Mouse (Mus musculus): ENCODE results near the gene Pex3.

Pex3 gene

GRCm38 (mm10) chr10:13552646-13553497 is at the start of gene Pex3, which contains the start of gene Adat2:
TSS of gene Pex3 (minus strand) at chr10:13553142.
TSS of gene Adat2 (plus strand) at chr10:13552894.
- DNase-seq (ENCODE audit: extremely low read depth, low read depth), result peak; percentile 77

DNA sequence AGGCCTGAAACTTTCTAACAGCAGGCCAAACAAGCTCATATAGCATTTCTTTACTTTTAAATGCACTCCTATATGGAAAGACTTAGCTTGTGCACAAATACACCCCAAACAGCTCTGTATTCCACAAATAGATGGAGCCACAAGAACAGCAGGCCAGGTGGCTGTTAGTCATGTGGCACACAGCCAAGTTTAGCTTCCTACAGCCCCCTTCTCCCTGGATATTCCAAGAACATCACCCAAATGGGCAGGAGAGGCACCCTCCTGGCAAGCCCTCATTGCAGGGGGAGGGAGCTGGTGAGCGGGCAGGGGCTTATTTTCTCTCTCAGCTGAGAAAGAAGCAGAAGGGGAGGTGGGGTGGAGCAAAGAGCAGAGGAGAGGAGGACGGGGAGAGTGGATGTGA is 48.0 kb upstream of the Pex3 start:
- DNase-seq (ENCODE audit: extremely low read depth, low read depth), result no peak

DNA sequence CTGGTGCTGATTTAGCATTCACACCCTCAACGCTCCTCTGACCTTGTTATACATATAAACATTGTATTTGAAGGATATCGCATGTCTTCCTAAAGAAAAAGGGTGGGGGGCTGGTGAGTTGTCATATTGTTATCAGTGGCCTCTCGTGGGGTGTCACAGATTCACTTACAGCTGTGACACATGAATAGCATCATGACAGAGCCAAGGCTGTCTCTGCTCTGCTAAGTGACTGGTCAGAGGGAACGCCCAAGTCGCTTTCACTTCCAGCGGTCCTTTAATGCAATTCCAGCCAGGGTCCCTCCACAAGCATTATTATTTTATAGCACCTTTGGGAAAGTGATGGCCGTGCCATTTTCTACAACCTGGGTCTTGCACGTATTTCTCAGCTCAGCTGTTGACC is 44.5 kb upstream of the Pex3 start:
- DNase-seq (ENCODE audit: extremely low read depth, low read depth), result no peak

- no peak for DNase-seq (ENCODE audit: extremely low read depth, low read depth)
These were observed 43.9 kb upstream of the Pex3 start for GRCm38 (mm10) chr10:13596866-13597265.

DNA sequence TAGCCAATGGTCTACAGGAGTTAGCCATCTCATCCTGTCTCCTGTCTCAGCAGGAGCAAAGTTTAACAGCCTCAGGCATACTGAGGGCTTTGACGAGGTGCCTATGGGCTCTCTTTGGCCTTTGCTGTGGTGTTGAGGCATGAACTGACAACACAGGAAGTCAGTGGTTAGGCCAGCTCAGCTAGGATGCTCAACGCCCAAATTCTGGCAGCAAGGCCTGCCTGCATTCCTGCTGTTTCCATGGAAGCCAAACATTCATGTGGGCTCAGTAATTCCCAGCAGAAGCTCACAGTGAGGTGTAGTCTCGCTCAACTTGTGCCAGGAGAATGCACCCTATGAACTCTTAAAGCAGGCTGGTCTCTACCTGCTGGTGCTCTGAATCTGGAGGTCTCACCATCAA is 43.1 kb upstream of the Pex3 start:
- DNase-seq (ENCODE audit: extremely low read depth, low read depth), result no peak

- DNase-seq (ENCODE audit: extremely low read depth, low read depth), result no peak
These were observed 40.6 kb upstream of the Pex3 start for GRCm38 (mm10) chr10:13593529-13593928.

GRCm38 (mm10) chr10:13592196-13592595 is 39.3 kb upstream of the Pex3 start:
- DNase-seq (ENCODE audit: extremely low read depth, low read depth), result no peak

- DNase-seq (ENCODE audit: extremely low read depth, low read depth), result no peak
These were observed 35.0 kb upstream of the Pex3 start for GRCm38 (mm10) chr10:13587914-13588313.

GRCm38 (mm10) chr10:13577123-13577522 is 24.2 kb upstream of the Pex3 start:
- no peak for DNase-seq (ENCODE audit: extremely low read depth, low read depth)

DNA sequence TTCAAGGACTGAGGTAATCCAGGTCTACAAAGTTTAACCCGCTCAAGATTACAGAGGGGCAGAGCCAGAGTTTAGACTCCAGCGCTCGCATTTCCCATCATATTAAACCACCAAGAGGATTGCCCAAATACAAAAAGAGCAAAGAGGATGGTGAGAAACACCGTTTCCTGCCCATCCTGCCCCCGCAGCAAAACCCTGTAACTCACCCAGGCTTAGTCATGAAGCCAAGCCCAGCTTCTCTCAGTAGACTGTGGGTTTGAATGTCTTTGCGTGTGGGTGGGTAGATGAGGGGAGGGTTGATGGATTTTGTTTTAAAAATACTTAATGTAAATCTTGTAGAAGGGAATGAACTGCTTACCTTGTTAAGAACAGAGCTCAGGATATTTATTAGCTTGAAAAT is 19.5 kb upstream of the Pex3 start:
- DNase-seq (ENCODE audit: extremely low read depth, low read depth), result no peak

GRCm38 (mm10) chr10:13572003-13572402 is 19.1 kb upstream of the Pex3 start:
- DNase-seq (ENCODE audit: extremely low read depth, low read depth), result no peak

DNA sequence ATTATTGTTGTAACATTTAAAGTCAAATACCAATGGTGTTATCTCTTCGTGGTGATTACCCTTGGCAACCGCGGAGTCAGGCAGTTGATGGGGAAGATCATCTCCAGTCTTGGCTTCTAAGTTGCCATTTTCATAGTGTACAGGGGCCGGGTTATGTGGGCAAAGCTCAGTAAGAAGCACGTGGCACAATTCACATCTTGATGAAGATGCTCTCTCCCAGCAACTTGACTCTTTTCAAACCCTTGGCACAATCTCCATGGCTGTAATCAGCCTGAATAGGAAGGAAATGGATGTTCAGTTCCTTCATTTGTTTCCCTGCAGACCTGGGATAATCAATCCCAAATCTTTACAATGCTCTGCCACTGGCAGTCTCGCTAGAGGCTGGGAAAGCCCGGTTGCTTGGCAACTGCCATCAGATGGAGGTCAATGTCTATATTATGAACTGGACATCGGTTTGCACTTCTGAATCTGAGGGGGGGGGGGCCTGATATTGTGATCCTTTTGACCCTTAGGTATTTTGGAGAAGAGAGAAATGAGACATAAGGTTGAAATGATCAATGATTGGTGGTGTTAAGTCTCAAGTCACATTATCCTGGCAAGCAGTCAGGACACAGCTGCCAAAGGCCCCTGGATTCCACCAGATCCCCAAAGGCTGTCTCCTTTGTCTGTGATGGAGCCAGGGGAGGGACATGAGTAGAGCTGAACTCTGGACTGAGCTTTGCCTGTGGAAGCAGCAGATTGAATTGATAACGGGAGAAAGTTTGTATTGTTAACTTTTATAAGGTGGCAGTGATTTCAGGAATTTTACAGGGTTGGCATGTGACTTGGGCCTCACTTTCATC is 18.0 kb upstream of the Pex3 start:
- no peak for DNase-seq (ENCODE audit: extremely low read depth, low read depth)

- DNase-seq (ENCODE audit: extremely low read depth, low read depth), result no peak
These were observed 16.9 kb upstream of the Pex3 start for GRCm38 (mm10) chr10:13569818-13570217.

- no peak for DNase-seq (ENCODE audit: extremely low read depth, low read depth)
These were observed 13.5 kb upstream of the Pex3 start for GRCm38 (mm10) chr10:13566393-13566792.

DNA sequence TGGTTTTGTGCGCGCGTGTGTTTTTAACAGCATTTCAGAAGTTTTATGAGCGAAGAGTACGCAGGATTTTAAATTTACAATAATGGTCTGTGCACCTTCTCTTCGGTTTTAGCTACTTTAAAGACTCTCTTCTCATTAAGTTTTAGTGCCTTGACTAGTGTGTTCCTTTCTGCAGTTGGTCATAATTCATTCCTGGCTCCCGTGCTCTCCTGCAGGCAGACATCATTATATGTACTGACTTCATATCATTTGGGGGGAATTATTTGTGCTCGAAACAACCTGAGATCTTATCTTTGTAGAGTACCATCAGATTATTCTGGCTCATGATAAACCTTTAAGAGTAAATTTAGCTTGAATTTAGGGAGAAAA is 12.1 kb upstream of the Pex3 start:
- DNase-seq (ENCODE audit: extremely low read depth, low read depth), result no peak

DNA sequence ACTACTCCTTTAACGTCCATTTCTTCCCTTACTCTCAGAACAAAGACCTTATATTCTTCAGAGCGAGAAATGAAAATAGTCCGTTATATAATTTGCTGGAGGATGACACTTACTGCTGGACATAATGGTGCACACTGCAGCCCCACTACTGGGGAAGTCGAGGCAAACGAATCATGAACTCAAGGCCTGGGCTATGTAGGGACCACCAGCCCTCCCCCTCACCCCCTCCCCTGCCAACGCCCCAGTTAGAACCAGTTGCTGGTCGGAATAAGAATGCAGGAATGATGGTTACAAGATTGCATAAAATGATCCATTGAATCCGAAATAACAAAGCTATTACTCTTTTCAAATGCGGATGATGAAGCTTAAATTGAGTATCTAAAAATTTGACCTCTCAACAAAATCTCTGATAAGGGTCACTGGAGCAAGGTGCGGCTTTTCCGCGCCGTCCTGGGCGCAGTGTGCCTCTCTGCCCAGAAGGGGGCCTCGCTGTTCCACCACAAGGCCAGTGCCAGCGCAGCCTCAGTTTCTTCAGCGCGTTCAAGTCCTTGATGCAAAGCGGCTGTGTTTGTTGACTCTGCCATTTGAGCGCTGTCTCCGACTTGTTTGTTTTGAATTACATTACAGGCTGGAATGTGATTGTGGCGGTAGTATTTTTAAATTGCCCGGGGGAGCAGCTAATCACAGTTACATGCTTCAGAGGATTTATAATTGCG is 11.6 kb upstream of the Pex3 start:
- no peak for DNase-seq (ENCODE audit: extremely low read depth, low read depth)

DNA sequence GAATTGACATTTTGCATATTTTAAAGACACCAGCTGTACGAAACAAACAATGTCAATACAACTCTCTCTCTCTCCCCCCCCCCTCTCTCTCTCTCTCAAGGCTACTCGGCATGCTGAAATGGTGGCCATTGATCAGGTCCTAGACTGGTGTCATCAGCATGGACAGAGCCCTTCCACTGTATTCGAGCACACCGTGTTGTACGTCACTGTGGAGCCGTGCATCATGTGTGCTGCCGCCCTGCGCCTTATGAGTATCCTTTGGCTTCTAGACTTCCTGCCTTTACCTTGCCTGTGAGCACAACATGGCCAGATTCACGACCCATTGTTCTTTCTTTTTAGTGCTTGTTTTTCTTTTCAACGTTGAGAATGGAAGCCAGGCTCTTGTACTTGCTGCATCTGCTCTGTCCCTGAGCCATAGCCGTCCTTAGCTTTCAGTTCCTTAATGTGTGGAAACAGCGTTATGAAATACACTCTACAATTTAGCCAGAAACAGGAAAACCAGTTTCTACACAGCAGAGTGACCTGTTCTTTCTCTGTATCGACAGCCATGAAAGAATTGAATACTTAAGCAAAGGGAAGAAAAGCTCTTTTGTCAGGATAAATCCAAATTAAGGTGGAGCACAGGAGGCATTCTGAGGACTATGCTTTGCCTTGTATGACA is 7.2 kb upstream of the Pex3 start:
- DNase-seq (ENCODE audit: extremely low read depth, low read depth), result no peak

DNA sequence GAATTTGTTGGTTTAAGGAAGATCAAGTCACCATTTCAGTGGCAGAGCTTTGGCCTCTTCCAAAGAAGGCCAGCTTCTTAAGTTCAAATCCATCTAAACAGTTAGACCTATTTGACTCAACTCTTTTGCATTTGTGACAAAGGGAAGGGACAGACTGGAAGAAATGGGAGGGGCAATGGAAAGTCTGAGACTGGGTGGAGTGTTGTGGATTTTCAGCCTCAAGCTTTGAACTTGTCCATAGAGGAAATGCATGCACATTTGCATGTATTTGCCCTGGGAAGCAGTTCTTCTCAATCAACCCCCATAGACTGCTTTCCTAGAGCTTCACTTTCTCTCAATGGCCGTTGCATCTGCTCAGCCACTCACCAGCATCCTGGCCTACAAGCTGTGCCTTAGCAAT is 1.4 kb upstream of the Pex3 start:
- no peak for DNase-seq (ENCODE audit: extremely low read depth, low read depth)

- peak; percentile 39 for DNase-seq (ENCODE audit: extremely low read depth, low read depth)
These were observed 600 bp upstream of the Pex3 start for GRCm38 (mm10) chr10:13553498-13553985.

- no peak for DNase-seq (ENCODE audit: extremely low read depth, low read depth)
These were observed 11.2 kb downstream of the Pex3 start for GRCm38 (mm10) chr10:13541721-13542120.

- no peak for DNase-seq (ENCODE audit: extremely low read depth, low read depth)
These were observed 13.1 kb downstream of the Pex3 start for GRCm38 (mm10) chr10:13539769-13540333.

Measured in MEL-GATA-1-ER (cell line).